Mouse (Mus musculus): ENCODE measurements around the gene Herc4.

Herc4 gene

GRCm38 (mm10) chr10:63243493-63244054 lies at the start of gene Herc4:
TSS of gene Herc4 (plus strand) at chr10:63243810.
- DNase-seq = peak; percentile 94

GRCm38 (mm10) chr10:63199008-63199407 lies 44.6 kb upstream of the Herc4 start:
- DNase-seq = no peak

GRCm38 (mm10) chr10:63201534-63201933 lies 42.1 kb upstream of the Herc4 start:
- DNase-seq = no peak

GRCm38 (mm10) chr10:63203002-63203401 lies 40.6 kb upstream of the Herc4 start:
- no peak for DNase-seq

GRCm38 (mm10) chr10:63203728-63204127 lies 39.9 kb upstream of the Herc4 start, which contains the start of gene Mypn:
TSS of gene Mypn (minus strand) at chr10:63203952.
- DNase-seq = no peak

- no peak for DNase-seq
These were observed 34.7 kb upstream of the Herc4 start for GRCm38 (mm10) chr10:63208871-63209270.

GRCm38 (mm10) chr10:63221081-63221783 lies 22.4 kb upstream of the Herc4 start:
- DNase-seq = peak; percentile 33

GRCm38 (mm10) chr10:63224341-63224740 lies 19.3 kb upstream of the Herc4 start:
- DNase-seq = no peak

- DNase-seq = no peak
These were observed 13.3 kb upstream of the Herc4 start for GRCm38 (mm10) chr10:63230266-63230665.

GRCm38 (mm10) chr10:63230854-63231253 lies 12.8 kb upstream of the Herc4 start:
- peak; percentile 31 for DNase-seq

GRCm38 (mm10) chr10:63231630-63232029 lies 12.0 kb upstream of the Herc4 start:
- DNase-seq = no peak

- peak; percentile 59 for DNase-seq
These were observed 9.5 kb upstream of the Herc4 start for GRCm38 (mm10) chr10:63234133-63234532.

GRCm38 (mm10) chr10:63235889-63236288 lies 7.7 kb upstream of the Herc4 start:
- no peak for DNase-seq

GRCm38 (mm10) chr10:63236663-63237062 lies 6.9 kb upstream of the Herc4 start:
- no peak for DNase-seq

GRCm38 (mm10) chr10:63237206-63237605 lies 6.4 kb upstream of the Herc4 start:
- no peak for DNase-seq

- no peak for DNase-seq
These were observed 5.5 kb upstream of the Herc4 start for GRCm38 (mm10) chr10:63238090-63238489.

- DNase-seq = no peak
These were observed 3.8 kb upstream of the Herc4 start for GRCm38 (mm10) chr10:63239848-63240247.

- no peak for DNase-seq
These were observed 2.7 kb upstream of the Herc4 start for GRCm38 (mm10) chr10:63240868-63241271.

- DNase-seq = no peak
These were observed 693 bp upstream of the Herc4 start for GRCm38 (mm10) chr10:63242798-63243435.

- no peak for DNase-seq
These were observed 553 bp downstream of the Herc4 start for GRCm38 (mm10) chr10:63244055-63244671.

- DNase-seq = no peak
These were observed 1.1 kb downstream of the Herc4 start for GRCm38 (mm10) chr10:63244746-63245145.

- DNase-seq = no peak
These were observed 2.2 kb downstream of the Herc4 start for GRCm38 (mm10) chr10:63245846-63246245.

GRCm38 (mm10) chr10:63247457-63247856 lies 3.8 kb downstream of the Herc4 start:
- DNase-seq = no peak

GRCm38 (mm10) chr10:63248421-63248820 lies 4.8 kb downstream of the Herc4 start:
- no peak for DNase-seq

Data from right cerebral cortex, adult 18-20 months (tissue).